Mouse (Mus musculus): Measurements from ENCODE around the gene Ogdhl. TPM values are rescaled to one million over a fixed set of nuclear protein-coding genes. Genes with fewer than 3 reads are reported as not detected.

Gene Ogdhl
- polyA plus RNA-seq (2015; fragmentation: Illumina TruSeq; extraction: RNeasy Lipid Tissue Mini Kit (QIAGEN cat#74804); ENCODE audit: insufficient read depth, low read depth, low replicate concordance): 2.8 TPM

GRCm38 (mm10) chr14:32321732-32322685 lies at the start of gene Ogdhl:
Gene Ogdhl (plus strand): TSS chr14:32322019.

GRCm38 (mm10) chr14:32388196-32388595 lies 66.4 kb downstream of the Ogdhl start, which contains the start of gene 1700024G13Rik:
Gene 1700024G13Rik (minus strand): TSS chr14:32388391.

Other genes with a start within 250 kb of the Ogdhl start
- 4.5 TPM for gene Oxnad1, start 236.6 kb upstream of the Ogdhl start, polyA plus RNA-seq (2015; fragmentation: Illumina TruSeq; extraction: RNeasy Lipid Tissue Mini Kit (QIAGEN cat#74804); ENCODE audit: insufficient read depth, low read depth, low replicate concordance)
- 23.4 TPM for gene Dph3, start 236.3 kb upstream of the Ogdhl start, polyA plus RNA-seq (2015; fragmentation: Illumina TruSeq; extraction: RNeasy Lipid Tissue Mini Kit (QIAGEN cat#74804); ENCODE audit: insufficient read depth, low read depth, low replicate concordance)
- not detected for gene Msmb, start 180.0 kb upstream of the Ogdhl start, polyA plus RNA-seq (2015; fragmentation: Illumina TruSeq; extraction: RNeasy Lipid Tissue Mini Kit (QIAGEN cat#74804); ENCODE audit: insufficient read depth, low read depth, low replicate concordance)
- 28.2 TPM for gene Ncoa4, start 162.2 kb upstream of the Ogdhl start, polyA plus RNA-seq (2015; fragmentation: Illumina TruSeq; extraction: RNeasy Lipid Tissue Mini Kit (QIAGEN cat#74804); ENCODE audit: insufficient read depth, low read depth, low replicate concordance)
- 28.4 TPM for gene Timm23, start 120.1 kb upstream of the Ogdhl start, polyA plus RNA-seq (2015; fragmentation: Illumina TruSeq; extraction: RNeasy Lipid Tissue Mini Kit (QIAGEN cat#74804); ENCODE audit: insufficient read depth, low read depth, low replicate concordance)
- 4.7 TPM for gene Parg, start 120.1 kb upstream of the Ogdhl start, polyA plus RNA-seq (2015; fragmentation: Illumina TruSeq; extraction: RNeasy Lipid Tissue Mini Kit (QIAGEN cat#74804); ENCODE audit: insufficient read depth, low read depth, low replicate concordance)
- not detected for gene 1700024G13Rik, start 66.4 kb downstream of the Ogdhl start, polyA plus RNA-seq (2015; fragmentation: Illumina TruSeq; extraction: RNeasy Lipid Tissue Mini Kit (QIAGEN cat#74804); ENCODE audit: insufficient read depth, low read depth, low replicate concordance)
- not detected for gene Slc18a3, start 142.8 kb downstream of the Ogdhl start, polyA plus RNA-seq (2015; fragmentation: Illumina TruSeq; extraction: RNeasy Lipid Tissue Mini Kit (QIAGEN cat#74804); ENCODE audit: insufficient read depth, low read depth, low replicate concordance)
- gene Chat, start 144.0 kb downstream of the Ogdhl start, polyA plus RNA-seq (2015; fragmentation: Illumina TruSeq; extraction: RNeasy Lipid Tissue Mini Kit (QIAGEN cat#74804); ENCODE audit: insufficient read depth, low read depth, low replicate concordance): not detected
- 4.5 TPM for gene Ercc6, start 191.5 kb downstream of the Ogdhl start, polyA plus RNA-seq (2015; fragmentation: Illumina TruSeq; extraction: RNeasy Lipid Tissue Mini Kit (QIAGEN cat#74804); ENCODE audit: insufficient read depth, low read depth, low replicate concordance)